Mouse (Mus musculus): Measurements from ENCODE around the gene Scg3. TPM values are rescaled to one million over a fixed set of nuclear protein-coding genes. Genes with fewer than 3 reads are reported as not detected.
"Not testable (repeated sequence)": the region's sequence is repeated elsewhere in the genome, so short reads cannot be mapped to it uniquely, and the experiment has no call there.

Gene Scg3
- polyA plus RNA-seq, 1 experiment from 2014 or later, result 8.5 TPM

DNA sequence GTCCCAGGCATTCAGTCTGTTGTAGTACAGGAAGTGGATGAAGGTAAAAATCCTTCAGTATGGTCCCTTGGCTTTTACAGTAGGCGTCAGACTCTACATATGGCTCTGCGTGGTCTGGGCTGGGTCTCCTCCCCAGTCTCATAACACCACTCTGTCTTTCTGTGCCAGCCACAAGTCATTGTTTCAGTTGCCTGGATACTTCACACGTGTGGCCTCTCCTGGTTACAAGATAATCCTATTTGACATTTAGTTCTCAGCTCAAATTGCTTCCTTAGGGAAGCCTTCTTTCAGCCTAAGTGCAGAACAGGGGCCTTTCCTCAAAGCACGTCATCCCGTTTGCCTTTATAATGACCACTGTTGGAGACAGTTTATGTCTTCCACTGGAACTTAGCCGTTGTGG lies 11.1 kb downstream of the Scg3 start:
- H3K27ac ChIP-seq (ENCODE audit: low read length), result no peak overlapping the region
- H3K9ac ChIP-seq (ENCODE audit: low read depth, low read length), result no peak overlapping the region
- no peak for ATAC-seq
- H3K36me3 ChIP-seq (ENCODE audit: control insufficient read depth, insufficient read depth, low read length), result no peaks in the 10 kb centered on the region
- no peak overlapping the region for H3K4me3 ChIP-seq (ENCODE audit: low read length)
- no peaks in the 10 kb centered on the region for H3K4me1 ChIP-seq (ENCODE audit: control insufficient read depth, insufficient read depth, low read length)
- no peaks in the 10 kb centered on the region for H3K9me3 ChIP-seq (ENCODE audit: control insufficient read depth, low read length)
- WGBS, result 64% methylated on average over 6 of the region's 6 CpGs
- H3K4me2 ChIP-seq (ENCODE audit: low read depth, low read length), result no peak overlapping the region
- H3K27me3 ChIP-seq (replicated peaks; ENCODE audit: control insufficient read depth, insufficient read depth, low read length), result no peaks in the 10 kb centered on the region

DNA sequence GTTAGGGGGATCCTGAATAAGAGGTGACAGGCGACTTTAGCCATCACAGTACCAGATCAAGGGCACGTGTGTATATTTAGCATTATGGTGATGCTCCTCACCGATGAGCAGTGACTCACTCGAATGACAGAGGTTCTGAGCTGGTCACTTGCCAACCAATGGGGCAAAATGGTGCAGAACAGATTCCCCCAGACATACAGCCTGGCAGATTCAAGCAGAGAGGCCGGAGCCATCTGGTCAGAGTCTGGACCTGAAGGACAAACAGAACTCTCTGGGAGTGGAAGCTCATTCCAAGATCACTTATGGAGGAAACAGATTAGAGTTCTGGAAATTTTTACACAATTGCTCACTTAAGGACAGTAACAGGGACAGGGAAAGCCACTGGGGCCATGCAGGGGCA lies 17.2 kb downstream of the Scg3 start:
- Histone ChIP-seq H3K9ac (ENCODE audit: low read depth, low read length) (no peak overlapping the region), H3K4me3 (ENCODE audit: low read length) (no peak overlapping the region), H3K27me3 (replicated peaks; ENCODE audit: control insufficient read depth, insufficient read depth, low read length) (no peaks in the 10 kb centered on the region), H3K4me1 (ENCODE audit: control insufficient read depth, insufficient read depth, low read length) (no peaks in the 10 kb centered on the region), H3K4me2 (ENCODE audit: low read depth, low read length) (no peak overlapping the region), H3K36me3 (ENCODE audit: control insufficient read depth, insufficient read depth, low read length) (no peaks in the 10 kb centered on the region), H3K9me3 (ENCODE audit: control insufficient read depth, low read length) (no peaks in the 10 kb centered on the region), H3K27ac (ENCODE audit: low read length) (0 out of 2 replicates have a peak overlapping the region, but pooled peaks have one; percentile 5)
- WGBS, result 47% methylated on average over 5 of the region's 5 CpGs
- ATAC-seq, result no peak

DNA sequence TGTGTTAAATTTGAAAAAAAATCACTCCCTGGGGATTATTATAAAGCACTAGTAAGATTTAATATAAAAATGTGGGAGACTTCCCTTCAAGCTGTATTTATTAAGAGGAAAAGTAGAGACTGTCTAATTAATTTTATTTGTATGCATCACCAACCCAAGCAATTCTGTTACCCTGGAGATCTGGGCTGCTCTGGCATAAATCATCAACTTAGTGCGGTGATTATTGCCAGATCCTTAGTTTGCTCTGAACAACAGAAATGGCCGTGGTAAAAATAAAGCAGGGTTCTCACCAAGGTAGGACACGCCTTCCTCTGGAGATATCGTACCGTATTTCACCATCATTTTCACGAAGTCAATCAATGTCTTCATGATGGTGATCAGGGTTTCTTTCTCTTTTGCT lies 18.5 kb downstream of the Scg3 start:
- H3K4me2 ChIP-seq (ENCODE audit: low read depth, low read length), result no peak overlapping the region
- 73% methylated on average over 6 of the region's 6 CpGs for WGBS
- ATAC-seq, result no peak
- no peaks in the 10 kb centered on the region for H3K36me3 ChIP-seq (ENCODE audit: control insufficient read depth, insufficient read depth, low read length)
- H3K4me1 ChIP-seq (ENCODE audit: control insufficient read depth, insufficient read depth, low read length), result no peaks in the 10 kb centered on the region
- H3K4me3 ChIP-seq (ENCODE audit: low read length), result no peak overlapping the region
- H3K27me3 ChIP-seq (replicated peaks; ENCODE audit: control insufficient read depth, insufficient read depth, low read length), result no peaks in the 10 kb centered on the region
- H3K9ac ChIP-seq (ENCODE audit: low read depth, low read length), result no peak overlapping the region
- H3K9me3 ChIP-seq (ENCODE audit: control insufficient read depth, low read length), result no peaks in the 10 kb centered on the region
- H3K27ac ChIP-seq (ENCODE audit: low read length), result no peak overlapping the region

GRCm38 (mm10) chr9:75660917-75661316 lies 22.9 kb downstream of the Scg3 start:
- Histone ChIP-seq H3K27ac (ENCODE audit: low read length) (no peak overlapping the region), H3K4me1 (ENCODE audit: control insufficient read depth, insufficient read depth, low read length) (no peaks in the 10 kb centered on the region), H3K4me2 (ENCODE audit: low read depth, low read length) (no peak overlapping the region), H3K9me3 (ENCODE audit: control insufficient read depth, low read length) (no peaks in the 10 kb centered on the region), H3K9ac (ENCODE audit: low read depth, low read length) (no peak overlapping the region), H3K4me3 (ENCODE audit: low read length) (no peak overlapping the region), H3K36me3 (ENCODE audit: control insufficient read depth, insufficient read depth, low read length) (no peaks in the 10 kb centered on the region), H3K27me3 (replicated peaks; ENCODE audit: control insufficient read depth, insufficient read depth, low read length) (no peaks in the 10 kb centered on the region)
- 88% methylated on average over 8 of the region's 8 CpGs for WGBS
- no peak for ATAC-seq

- 83% methylated on average over 3 of the region's 3 CpGs for WGBS
- H3K27ac ChIP-seq (ENCODE audit: low read length); H3K36me3 ChIP-seq (ENCODE audit: control insufficient read depth, insufficient read depth, low read length); H3K4me2 ChIP-seq (ENCODE audit: low read depth, low read length); H3K9ac ChIP-seq (ENCODE audit: low read depth, low read length); H3K9me3 ChIP-seq (ENCODE audit: control insufficient read depth, low read length); H3K4me1 ChIP-seq (ENCODE audit: control insufficient read depth, insufficient read depth, low read length); ATAC-seq; H3K27me3 ChIP-seq (replicated peaks; ENCODE audit: control insufficient read depth, insufficient read depth, low read length); H3K4me3 ChIP-seq (ENCODE audit: low read length): not testable (repeated sequence)
Observed at GRCm38 (mm10) chr9:75656456-75656855, 27.4 kb downstream of the Scg3 start.

DNA sequence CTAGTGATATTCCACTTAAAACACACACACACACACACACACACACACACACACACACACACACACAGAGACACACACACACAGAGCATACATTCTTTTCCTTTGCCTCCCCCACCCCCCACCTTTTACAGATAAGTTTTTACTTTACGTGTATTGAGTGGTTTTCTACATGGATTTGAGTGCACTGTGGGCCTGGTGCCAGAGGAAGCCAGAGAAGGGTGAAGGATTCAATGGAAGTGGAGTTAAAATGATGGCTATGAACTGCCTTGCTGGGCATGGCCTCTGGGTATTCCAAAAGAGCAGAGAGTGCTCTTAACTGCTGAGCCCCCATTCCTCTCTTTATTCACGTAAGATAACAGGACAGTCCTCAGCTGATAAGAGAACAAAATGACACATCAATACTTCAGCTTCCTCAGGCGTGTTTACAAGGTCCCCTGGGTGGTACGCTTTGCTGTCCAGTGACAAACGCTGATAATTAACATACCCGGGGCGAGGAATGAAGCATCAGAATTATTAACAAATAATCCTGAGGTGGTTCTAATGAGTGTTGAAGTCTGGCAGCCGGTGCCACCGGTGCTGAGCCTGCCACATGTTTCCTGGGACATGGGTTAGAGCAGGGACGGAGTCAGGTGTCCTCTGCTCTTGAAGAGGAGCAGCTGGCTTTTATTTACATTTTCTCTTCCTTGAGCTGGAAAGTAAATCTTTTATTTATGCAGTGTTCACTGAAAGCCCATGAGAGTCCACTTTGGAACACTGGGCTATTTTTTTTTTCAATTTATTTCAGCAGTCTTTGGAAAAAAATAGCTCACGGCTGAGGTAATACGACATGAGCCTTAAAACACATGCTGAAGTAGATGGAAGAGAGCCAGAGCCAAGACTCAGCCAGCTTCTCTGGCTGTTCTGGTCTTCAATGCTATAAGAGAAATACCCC lies 29.6 kb downstream of the Scg3 start:
- no peak overlapping the region for H3K4me2 ChIP-seq (ENCODE audit: low read depth, low read length)
- no peak overlapping the region for H3K9ac ChIP-seq (ENCODE audit: low read depth, low read length)
- H3K27ac ChIP-seq (ENCODE audit: low read length), result no peak overlapping the region
- H3K36me3 ChIP-seq (ENCODE audit: control insufficient read depth, insufficient read depth, low read length), result no peaks in the 10 kb centered on the region
- no peaks in the 10 kb centered on the region for H3K9me3 ChIP-seq (ENCODE audit: control insufficient read depth, low read length)
- peaks cover 3% of the 10 kb centered on the region; the same call in 1 of the 2 replicates for H3K4me1 ChIP-seq (ENCODE audit: control insufficient read depth, insufficient read depth, low read length)
- H3K4me3 ChIP-seq (ENCODE audit: low read length), result no peak overlapping the region
- H3K27me3 ChIP-seq (replicated peaks; ENCODE audit: control insufficient read depth, insufficient read depth, low read length), result no peaks in the 10 kb centered on the region
- peak; percentile 50; the same call in 1 of the 2 replicates for ATAC-seq
- 25% methylated on average over 12 of the region's 12 CpGs for WGBS

GRCm38 (mm10) chr9:75645405-75645804 lies 38.5 kb downstream of the Scg3 start:
- peaks cover 4% of the 10 kb centered on the region; the same call in 1 of the 2 replicates for H3K4me1 ChIP-seq (ENCODE audit: control insufficient read depth, insufficient read depth, low read length)
- no peaks in the 10 kb centered on the region for H3K36me3 ChIP-seq (ENCODE audit: control insufficient read depth, insufficient read depth, low read length)
- no peak overlapping the region for H3K4me3 ChIP-seq (ENCODE audit: low read length)
- no peak overlapping the region for H3K27ac ChIP-seq (ENCODE audit: low read length)
- no peak overlapping the region for H3K9ac ChIP-seq (ENCODE audit: low read depth, low read length)
- no peaks in the 10 kb centered on the region for H3K9me3 ChIP-seq (ENCODE audit: control insufficient read depth, low read length)
- no peaks in the 10 kb centered on the region for H3K27me3 ChIP-seq (replicated peaks; ENCODE audit: control insufficient read depth, insufficient read depth, low read length)
- ATAC-seq, result peak; percentile 65; the same call in 1 of the 2 replicates
- no peak overlapping the region for H3K4me2 ChIP-seq (ENCODE audit: low read depth, low read length)
- 24% methylated on average over 3 of the region's 3 CpGs for WGBS

GRCm38 (mm10) chr9:75634226-75634625 lies 49.6 kb downstream of the Scg3 start:
- Histone ChIP-seq H3K27me3 (replicated peaks; ENCODE audit: control insufficient read depth, insufficient read depth, low read length) (no peaks in the 10 kb centered on the region), H3K9ac (ENCODE audit: low read depth, low read length) (no peak overlapping the region), H3K27ac (ENCODE audit: low read length) (no peak overlapping the region), H3K4me2 (ENCODE audit: low read depth, low read length) (no peak overlapping the region), H3K9me3 (ENCODE audit: control insufficient read depth, low read length) (no peaks in the 10 kb centered on the region), H3K36me3 (ENCODE audit: control insufficient read depth, insufficient read depth, low read length) (no peaks in the 10 kb centered on the region; the same call in 1 of the 2 replicates), H3K4me1 (ENCODE audit: control insufficient read depth, insufficient read depth, low read length) (0 out of 2 replicates have a peak, but pooled peaks cover 5% of the 10 kb centered on the region), H3K4me3 (ENCODE audit: low read length) (no peak overlapping the region)
- ATAC-seq, result no peak
- WGBS, result 86% methylated on average over 4 of the region's 4 CpGs

- WGBS, result 76% methylated on average over 8 of the region's 8 CpGs
- H3K4me3 ChIP-seq (ENCODE audit: low read length), result no peak overlapping the region
- no peaks in the 10 kb centered on the region; the same call in 1 of the 2 replicates for H3K36me3 ChIP-seq (ENCODE audit: control insufficient read depth, insufficient read depth, low read length)
- no peak overlapping the region for H3K27ac ChIP-seq (ENCODE audit: low read length)
- H3K9me3 ChIP-seq (ENCODE audit: control insufficient read depth, low read length), result no peaks in the 10 kb centered on the region
- H3K27me3 ChIP-seq (replicated peaks; ENCODE audit: control insufficient read depth, insufficient read depth, low read length), result no peaks in the 10 kb centered on the region
- H3K9ac ChIP-seq (ENCODE audit: low read depth, low read length), result no peak overlapping the region
- 0 out of 2 replicates have a peak, but pooled peaks cover 5% of the 10 kb centered on the region for H3K4me1 ChIP-seq (ENCODE audit: control insufficient read depth, insufficient read depth, low read length)
- no peak overlapping the region for H3K4me2 ChIP-seq (ENCODE audit: low read depth, low read length)
- peak; percentile 76 for ATAC-seq
Observed at GRCm38 (mm10) chr9:75633603-75634002, 50.3 kb downstream of the Scg3 start.

All from intestine, embryonic 16.5 days (tissue).